ENCODE assay signal across 8 mouse cellular contexts in the genomic region with DNA sequence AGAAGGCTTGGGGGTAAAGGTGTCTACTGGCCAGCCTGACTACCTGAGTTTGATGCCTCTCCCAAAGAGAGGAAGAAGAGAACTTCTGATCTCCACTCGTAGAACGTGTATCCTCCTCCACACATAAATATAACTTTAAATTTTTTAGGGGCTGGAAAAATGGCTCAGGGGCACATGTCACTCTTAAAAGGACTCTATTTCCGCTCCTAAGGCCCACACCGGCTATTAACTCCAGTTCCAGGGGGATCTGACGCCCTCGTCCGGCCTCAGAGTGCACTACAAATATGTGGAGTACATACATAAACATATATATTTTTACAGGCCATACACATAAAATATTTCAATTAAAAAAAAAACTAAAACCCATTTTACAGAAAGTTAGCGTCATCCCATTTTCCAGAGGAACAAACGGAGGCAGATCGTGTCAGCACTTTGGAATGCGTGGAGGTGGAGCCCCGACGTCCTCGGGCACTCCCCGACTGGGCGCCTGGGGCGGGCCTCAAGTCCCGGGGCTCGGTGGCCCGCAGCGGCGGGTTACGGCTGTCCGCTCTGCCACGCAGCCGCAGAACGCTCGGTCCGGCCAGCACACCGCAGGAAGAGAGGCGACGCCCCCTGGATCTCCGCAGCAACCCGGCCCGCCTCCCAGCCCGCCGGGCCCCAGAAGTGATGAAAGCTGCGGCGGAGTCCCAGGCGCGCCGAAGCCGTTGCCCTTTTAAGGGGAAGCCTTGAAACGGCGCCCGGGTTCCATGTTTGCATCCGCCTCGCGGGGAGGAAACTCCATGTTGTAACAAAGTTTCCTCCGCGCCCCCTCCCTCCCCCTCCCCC. TPM values are rescaled to one million over a fixed set of nuclear protein-coding genes. Genes with fewer than 3 reads are reported as not detected.
DNase-seq lines count a peak whose midpoint lies in the region; ATAC-seq and TF ChIP-seq lines count a peak whose summit lies in the region.

A gene (plus strand): TSS at position 586 of the 825 bp plus-strand sequence.

- peak within 1 kb of the TSS; percentile 83 for H3K27ac ChIP-seq in bone marrow macrophage, adult 2 months (ENCODE audit: insufficient read depth, low read depth, low read length)
- H3K27ac ChIP-seq in embryonic fibroblast, embryonic 13.5 days (ENCODE audit: insufficient read depth, low read length), result peak within 1 kb of the TSS; percentile 83
- peak within 1 kb of the TSS; percentile 100 for H3K27ac ChIP-seq in heart, embryonic 10.5 days
- H3K27ac ChIP-seq in kidney, embryonic 15.5 days, result peak within 1 kb of the TSS; percentile 98

- H3K36me3 ChIP-seq in heart, embryonic 10.5 days, result peaks cover 28% of the 10 kb centered on the region
- peaks cover 24% of the 10 kb centered on the region for H3K36me3 ChIP-seq in kidney, embryonic 15.5 days

- H3K9me3 ChIP-seq in heart, embryonic 10.5 days, result no peaks in the 10 kb centered on the region
- H3K9me3 ChIP-seq in kidney, embryonic 15.5 days (replicated peaks), result no peaks in the 10 kb centered on the region

- peak; percentile 18; the same call in 1 of the 2 replicates for TF ChIP-seq CTCF in bone marrow macrophage, adult 2 months (IDR thresholded peaks at IDR 0.05; ENCODE audit: low read depth, low read length)
- no peak for TF ChIP-seq CTCF in embryonic fibroblast, embryonic 13.5 days (IDR thresholded peaks at IDR 0.05; ENCODE audit: borderline replicate concordance, insufficient read depth, low read length)

- H3K4me3 ChIP-seq in bone marrow macrophage, adult 2 months (ENCODE audit: insufficient read depth, low read length), result peak within 1 kb of the TSS; percentile 91
- H3K4me3 ChIP-seq in embryonic fibroblast, embryonic 13.5 days (ENCODE audit: insufficient read depth, low read length), result peak within 1 kb of the TSS; percentile 67
- H3K4me3 ChIP-seq in heart, embryonic 10.5 days, result peak within 1 kb of the TSS; percentile 86
- peak within 1 kb of the TSS; percentile 97 for H3K4me3 ChIP-seq in kidney, embryonic 15.5 days (replicated peaks)

- H3K27me3 ChIP-seq in heart, embryonic 10.5 days (ENCODE audit: insufficient read depth, poor library complexity, severe bottlenecking), result no peaks in the 10 kb centered on the region
- no peaks in the 10 kb centered on the region for H3K27me3 ChIP-seq in kidney, embryonic 15.5 days

- WGBS in heart, embryonic 10.5 days, result 2% methylated on average over 51 of the region's 51 CpGs
- WGBS in kidney, embryonic 15.5 days, result 2% methylated on average over 49 of the region's 51 CpGs

- H3K4me2 ChIP-seq in kidney, embryonic 15.5 days, result peak within 1 kb of the TSS; percentile 93

- H3K4me1 ChIP-seq in bone marrow macrophage, adult 2 months (ENCODE audit: control insufficient read depth, insufficient read depth, low read length), result peaks cover 18% of the 10 kb centered on the region
- H3K4me1 ChIP-seq in embryonic fibroblast, embryonic 13.5 days (ENCODE audit: control insufficient read depth, insufficient read depth, low read length), result 0 out of 2 replicates have a peak, but pooled peaks cover 3% of the 10 kb centered on the region
- H3K4me1 ChIP-seq in heart, embryonic 10.5 days, result peaks cover 64% of the 10 kb centered on the region
- H3K4me1 ChIP-seq in kidney, embryonic 15.5 days, result peaks cover 59% of the 10 kb centered on the region

- no peak for TF ChIP-seq POLR2A in bone marrow macrophage, adult 2 months (IDR thresholded peaks at IDR 0.05; ENCODE audit: borderline replicate concordance, low read depth, low read length)
- peak; percentile 58 for TF ChIP-seq POLR2A in embryonic fibroblast, embryonic 13.5 days (IDR thresholded peaks at IDR 0.05; ENCODE audit: low read depth, low read length)

- H3K9ac ChIP-seq in kidney, embryonic 15.5 days, result peak within 1 kb of the TSS; percentile 99

- DNase-seq in 416B (ENCODE audit: low read depth) (peak; percentile 96), liver (peak; percentile 94)
- peak; percentile 98 for DNase-seq in heart, embryonic 10.5 days (ENCODE audit: low spot score)
- DNase-seq in spleen, postnatal 4 days (ENCODE audit: low spot score in 2 of 2), result peak; percentile 94 to 96

- peak; percentile 71 for ATAC-seq in kidney, embryonic 15.5 days (replicated peaks; ENCODE audit: low FRiP score)
- peak; percentile 54 for ATAC-seq in monocyte, adult 5-6 weeks (replicated peaks; ENCODE audit: insufficient number of reproducible peaks, low FRiP score, low TSS enrichment, poor library complexity, severe bottlenecking)

RNA-seq across cellular contexts. Expression of the gene that starts here (rescaled TPM):
- polyA plus RNA-seq in bone marrow macrophage, adult 2 months (2012; ENCODE audit: insufficient read depth, insufficient read length, missing spikeins), result 119 and 123 TPM in 2 replicates
- polyA plus RNA-seq in embryonic fibroblast, embryonic 13.5 days (2011; ENCODE audit: insufficient read length, low read depth, missing spikeins), result 58.6 and 78.6 TPM in 2 replicates
- 55.9 and 69.2 TPM in 2 replicates for polyA plus RNA-seq in heart, embryonic 10.5 days (2016; fragmentation: Nextera tagmentation; extraction: Ambion mirVana)
- 81.1 and 82.0 TPM in 2 replicates for polyA plus RNA-seq in kidney, embryonic 15.5 days (2015; fragmentation: Nextera tagmentation; extraction: Ambion mirVana)
- total RNA-seq in monocyte, adult 5-6 weeks (2017), result 31.8 to 64.2 TPM (median 34.4 TPM) in 3 replicates

Comparison
In these comparisons a context has a peak if more than half of its experiments do, and no peak if none do; other contexts are left out.
1. Peak in every context shown above with its lines: DNase-seq, ATAC-seq, H3K4me3 ChIP-seq and H3K27ac ChIP-seq.